Mouse (Mus musculus) intestine, embryonic 14.5 days (tissue): ENCODE results near the gene Imp4. TPM values are rescaled to one million over a fixed set of nuclear protein-coding genes. Genes with fewer than 3 reads are reported as not detected.
"Not testable (repeated sequence)": the region's sequence is repeated elsewhere in the genome, so short reads cannot be mapped to it uniquely, and the experiment has no call there.

Experiments used
- ATAC-seq: fragments of 200-750 bp; cut with Nextera tagmentation; replicated peaks from 2 replicates; pipeline ENCODE4 v1.8.0; 2017; ENCODE audit warnings: low read depth, moderate number of reproducible peaks, moderate TSS enrichment, moderate library complexity; ENCODE audit not compliant: low FRiP score, low TSS enrichment
- DNase-seq: peaks from one replicate; pipeline ENCODE4 v3.0.0-alpha.2; 2018; ENCODE audit warnings: low spot score
- H3K27ac ChIP-seq: fragments of 300-500 bp; sonication (generic); 2 replicates; pipeline ENCODE4 v1.5.1; 2014; ENCODE audit warnings: low read depth, mild to moderate bottlenecking, control low read depth
- H3K27me3 ChIP-seq: fragments of 300-500 bp; sonication (generic); replicated peaks from 2 replicates; pipeline ENCODE4 v1.6.1; 2014; ENCODE audit warnings: low read length, control low read depth; ENCODE audit not compliant: control insufficient read depth, insufficient read depth
- H3K36me3 ChIP-seq: fragments of 300-500 bp; sonication (generic); 2 replicates; pipeline ENCODE4 v1.6.1; 2014; ENCODE audit warnings: low read length, control low read depth; ENCODE audit not compliant: control insufficient read depth, insufficient read depth
- H3K4me1 ChIP-seq: fragments of 300-500 bp; sonication (generic); replicated peaks from 2 replicates; pipeline ENCODE4 v1.6.1; 2014; ENCODE audit warnings: low read length, control low read depth, mixed read lengths; ENCODE audit not compliant: control insufficient read depth, insufficient read depth
- H3K4me2 ChIP-seq: fragments of 300-500 bp; sonication (generic); 2 replicates; pipeline ENCODE4 v1.6.1; 2014; ENCODE audit warnings: low read length
- H3K4me3 ChIP-seq: fragments of 300-500 bp; sonication (generic); 2 replicates; pipeline ENCODE4 v1.5.1; 2014; ENCODE audit warnings: low read depth, low read length, control low read depth, mixed read lengths
- H3K9ac ChIP-seq: fragments of 300-500 bp; sonication (generic); 2 replicates; pipeline ENCODE4 v1.6.1; 2014; ENCODE audit warnings: mild to moderate bottlenecking, low read length
- H3K9me3 ChIP-seq: fragments of 300-500 bp; sonication (generic); 2 replicates; pipeline ENCODE4 v1.6.1; 2016; ENCODE audit warnings: low read length, control low read depth; ENCODE audit not compliant: control insufficient read depth
- WGBS: fragments of 180-500 bp; shearing (Covaris S2); extraction: QIAGEN DNeasy Blood & Tissue Kit; methylation state at CpG from one replicate; pipeline ENCODE4 v1.1.7; 2014; 5-methylcytosine and 5-hydroxymethylcytosine counted together
- polyA plus RNA-seq: library from polyadenylated mRNA; unstranded; fragments of >200 nt; fragmentation: Nextera tagmentation; extraction: Ambion mirVana; gene quantifications from 2 replicates; pipeline ENCODE4 v1.2.1, GENCODE M21; 2014

The Imp4 gene
- polyA plus RNA-seq, 1 experiment from 2014 or later, result 120 TPM

GRCm38 (mm10) chr1:34432776-34433481 lies 6.7 kb upstream of the Imp4 start:
- 14% methylated on average over 35 of the region's 35 CpGs for WGBS
- H3K27ac ChIP-seq, result peak overlapping the region; percentile 44; the same call in 1 of the 2 replicates
- H3K4me2 ChIP-seq, result peak overlapping the region; percentile 48
- peaks cover 3% of the 10 kb centered on the region for H3K4me1 ChIP-seq
- 0 out of 2 replicates have a peak, but pooled peaks cover 3% of the 10 kb centered on the region for H3K36me3 ChIP-seq
- peak overlapping the region; percentile 27 for H3K4me3 ChIP-seq
- H3K9ac ChIP-seq, result peak overlapping the region; percentile 36
- DNase-seq (peak; percentile 83), ATAC-seq (0 out of 2 replicates have a peak, but pooled peaks have one; percentile 29)
- peaks cover 24% of the 10 kb centered on the region for H3K9me3 ChIP-seq
- no peaks in the 10 kb centered on the region for H3K27me3 ChIP-seq

- H3K4me3 ChIP-seq, result peak overlapping the region; percentile 43
- peaks cover 22% of the 10 kb centered on the region for H3K9me3 ChIP-seq
- peaks cover 10% of the 10 kb centered on the region for H3K4me1 ChIP-seq
- H3K4me2 ChIP-seq, result peak overlapping the region; percentile 48
- peak; percentile 72 for DNase-seq
- peak overlapping the region; percentile 44; the same call in 1 of the 2 replicates for H3K27ac ChIP-seq
- no peak for ATAC-seq
- no peaks in the 10 kb centered on the region for H3K27me3 ChIP-seq
- peak overlapping the region; percentile 22 for H3K9ac ChIP-seq
- 0 out of 2 replicates have a peak, but pooled peaks cover 3% of the 10 kb centered on the region for H3K36me3 ChIP-seq
- 11% methylated on average over 19 of the region's 19 CpGs for WGBS
Measured at GRCm38 (mm10) chr1:34433891-34434521, 5.6 kb upstream of the Imp4 start.

- peak; percentile 100 for DNase-seq
Measured at GRCm38 (mm10) chr1:34434660-34435160, 4.9 kb upstream of the Imp4 start.

GRCm38 (mm10) chr1:34435371-34436120 lies 4.1 kb upstream of the Imp4 start:
- no peaks in the 10 kb centered on the region for H3K27me3 ChIP-seq
- peak overlapping the region; percentile 48; the same call in 1 of the 2 replicates for H3K27ac ChIP-seq
- WGBS, result 23% methylated on average over 8 of the region's 8 CpGs

More at GRCm38 (mm10) chr1:34434660-34435160, 4.9 kb upstream of the Imp4 start:
- no peaks in the 10 kb centered on the region for H3K27me3 ChIP-seq
- H3K4me2 ChIP-seq, result peak overlapping the region; percentile 48
- H3K9ac ChIP-seq, result peak overlapping the region; percentile 48
- peak overlapping the region; percentile 43 for H3K4me3 ChIP-seq
- 1% methylated on average over 30 of the region's 30 CpGs for WGBS
- H3K36me3 ChIP-seq, result 0 out of 2 replicates have a peak, but pooled peaks cover 3% of the 10 kb centered on the region
- peak overlapping the region; percentile 48; the same call in 1 of the 2 replicates for H3K27ac ChIP-seq
- H3K4me1 ChIP-seq, result peaks cover 10% of the 10 kb centered on the region
- H3K9me3 ChIP-seq, result peaks cover 19% of the 10 kb centered on the region
- ATAC-seq, result peak; percentile 25; the same call in 1 of the 2 replicates

GRCm38 (mm10) chr1:34436374-34436773 lies 3.3 kb upstream of the Imp4 start:
- no peak for ATAC-seq
- DNase-seq, result no peak
- H3K4me2 ChIP-seq, result no peak overlapping the region
- H3K9ac ChIP-seq, result no peak overlapping the region
- peaks cover 4% of the 10 kb centered on the region for H3K9me3 ChIP-seq
- H3K27ac ChIP-seq, result no peak overlapping the region
- no peak overlapping the region for H3K4me3 ChIP-seq
- 87% methylated on average over 3 of the region's 3 CpGs for whole genome bisulfite sequencing
- peaks cover 15% of the 10 kb centered on the region for H3K4me1 ChIP-seq
- 0 out of 2 replicates have a peak, but pooled peaks cover 3% of the 10 kb centered on the region for H3K36me3 ChIP-seq
- H3K27me3 ChIP-seq, result no peaks in the 10 kb centered on the region

More at GRCm38 (mm10) chr1:34435371-34436120, 4.1 kb upstream of the Imp4 start:
- no peak for DNase-seq
- H3K4me3 ChIP-seq, result peak overlapping the region; percentile 43
- H3K9me3 ChIP-seq, result peaks cover 10% of the 10 kb centered on the region
- no peak for ATAC-seq
- H3K9ac ChIP-seq, result peak overlapping the region; percentile 48
- peaks cover 10% of the 10 kb centered on the region for H3K4me1 ChIP-seq
- peak overlapping the region; percentile 48 for H3K4me2 ChIP-seq
- H3K36me3 ChIP-seq, result 0 out of 2 replicates have a peak, but pooled peaks cover 3% of the 10 kb centered on the region

- H3K36me3 ChIP-seq, ATAC-seq, H3K9me3 ChIP-seq, H3K4me3 ChIP-seq, DNase-seq, H3K27ac ChIP-seq, H3K27me3 ChIP-seq, H3K4me2 ChIP-seq, H3K9ac ChIP-seq: not testable (repeated sequence)
- WGBS, result 95% methylated on average over 8 of the region's 8 CpGs
- H3K4me1 ChIP-seq, result peaks cover 15% of the 10 kb centered on the region
Measured at GRCm38 (mm10) chr1:34437366-34437765, 2.3 kb upstream of the Imp4 start.

GRCm38 (mm10) chr1:34438381-34439051 lies 1.1 kb upstream of the Imp4 start:
- H3K27me3 ChIP-seq, result no peaks in the 10 kb centered on the region
- no peak for DNase-seq
- 44% methylated on average over 15 of the region's 20 CpGs for WGBS

More at GRCm38 (mm10) chr1:34438381-34439051, 1.1 kb upstream of the Imp4 start:
- Histone ChIP-seq H3K27ac (no peak overlapping the region), H3K4me1 (peaks cover 15% of the 10 kb centered on the region), H3K36me3 (peaks cover 13% of the 10 kb centered on the region), H3K9me3 (no peaks in the 10 kb centered on the region), H3K4me2 (peak overlapping the region; percentile 71), H3K4me3 (peak overlapping the region; percentile 87), H3K9ac (peak overlapping the region; percentile 56)
- no peak for ATAC-seq
